Mouse (Mus musculus): ENCODE results near the gene E030018B13Rik. TPM values are rescaled to one million over a fixed set of nuclear protein-coding genes. Genes with fewer than 3 reads are reported as not detected.

The E030018B13Rik gene
- polyA plus RNA-seq, 1 experiment: not detected

- DNase-seq (ENCODE audit: low spot score): no peak
Observed at GRCm38 (mm10) chr7:63897655-63898054, 19.0 kb upstream of the E030018B13Rik start.

- no peak for DNase-seq (ENCODE audit: low spot score)
Observed at GRCm38 (mm10) chr7:63898201-63898600, 18.5 kb upstream of the E030018B13Rik start.

GRCm38 (mm10) chr7:63899925-63900324, 16.7 kb upstream of the E030018B13Rik start:
- DNase-seq (ENCODE audit: low spot score): no peak

GRCm38 (mm10) chr7:63900411-63900810, 16.2 kb upstream of the E030018B13Rik start:
- no peak for DNase-seq (ENCODE audit: low spot score)

- DNase-seq (ENCODE audit: low spot score): no peak
Observed at GRCm38 (mm10) chr7:63901346-63901745, 15.3 kb upstream of the E030018B13Rik start.

GRCm38 (mm10) chr7:63901942-63902341, 14.7 kb upstream of the E030018B13Rik start:
- no peak for DNase-seq (ENCODE audit: low spot score)

GRCm38 (mm10) chr7:63902604-63903210, 13.9 kb upstream of the E030018B13Rik start:
- DNase-seq (ENCODE audit: low spot score): no peak

GRCm38 (mm10) chr7:63903635-63904380, 12.8 kb upstream of the E030018B13Rik start:
- no peak for DNase-seq (ENCODE audit: low spot score)

GRCm38 (mm10) chr7:63905190-63905589, 11.5 kb upstream of the E030018B13Rik start:
- no peak for DNase-seq (ENCODE audit: low spot score)

GRCm38 (mm10) chr7:63905642-63906041, 11.0 kb upstream of the E030018B13Rik start:
- no peak for DNase-seq (ENCODE audit: low spot score)

GRCm38 (mm10) chr7:63907778-63908495, 8.7 kb upstream of the E030018B13Rik start:
- no peak for DNase-seq (ENCODE audit: low spot score)

- DNase-seq (ENCODE audit: low spot score): no peak
Observed at GRCm38 (mm10) chr7:63908496-63909285, 8.0 kb upstream of the E030018B13Rik start.

- DNase-seq (ENCODE audit: low spot score): no peak
Observed at GRCm38 (mm10) chr7:63910225-63910624, 6.4 kb upstream of the E030018B13Rik start.

- no peak for DNase-seq (ENCODE audit: low spot score)
Observed at GRCm38 (mm10) chr7:63910912-63911311, 5.7 kb upstream of the E030018B13Rik start.

- peak; percentile 43 for DNase-seq (ENCODE audit: low spot score)
Observed at GRCm38 (mm10) chr7:63911383-63912233, 5.0 kb upstream of the E030018B13Rik start.

GRCm38 (mm10) chr7:63912234-63912810, 4.3 kb upstream of the E030018B13Rik start:
- no peak for DNase-seq (ENCODE audit: low spot score)

- DNase-seq (ENCODE audit: low spot score): no peak
Observed at GRCm38 (mm10) chr7:63912924-63913723, 3.5 kb upstream of the E030018B13Rik start.

- DNase-seq (ENCODE audit: low spot score): no peak
Observed at GRCm38 (mm10) chr7:63913724-63914692, 2.6 kb upstream of the E030018B13Rik start.
